In the genomic region with DNA sequence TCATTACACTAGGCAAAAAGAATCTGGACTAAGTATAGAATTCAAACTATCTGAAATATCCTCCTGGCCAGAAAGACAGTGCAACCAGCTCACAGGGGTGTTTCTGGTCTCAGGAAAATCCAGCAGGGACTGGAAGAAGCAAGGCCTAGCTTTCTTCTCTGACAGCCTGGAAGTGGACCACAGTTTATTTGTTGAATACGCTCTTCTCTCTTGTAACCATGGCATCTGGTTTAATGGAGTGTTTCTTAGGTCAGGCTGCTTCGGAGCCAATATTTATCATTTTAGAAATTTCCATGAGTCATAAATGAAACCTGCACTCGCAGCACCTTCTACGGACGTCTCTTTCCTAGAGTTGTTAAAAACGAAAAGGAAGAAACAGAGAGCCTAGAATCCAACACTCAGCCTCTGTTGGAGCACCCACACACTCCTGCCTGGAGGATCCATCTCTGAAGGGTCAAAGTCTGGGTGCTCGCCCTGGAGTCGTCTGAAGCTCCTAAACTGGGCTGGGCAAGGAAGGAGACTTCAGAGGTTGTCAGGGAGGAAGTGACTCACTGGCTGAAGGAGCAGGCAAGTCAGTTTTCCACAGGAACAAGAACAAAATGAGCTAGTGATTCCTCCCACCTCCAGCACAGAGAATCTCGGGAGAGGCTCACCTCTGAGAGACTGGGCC, we compare ENCODE assay signal across 13 mouse cellular contexts. TPM values are rescaled to one million over a fixed set of nuclear protein-coding genes. Genes with fewer than 3 reads are reported as not detected.
DNase-seq lines count a peak whose midpoint lies in the region; ATAC-seq and TF ChIP-seq lines count a peak whose summit lies in the region.
"Had no signal": no experiment of that assay in that cellular context is flagged by ENCODE, and none has a peak within 500 bp of the region (broad histone marks: within the 10 kb centered on the region; RNA-seq: fewer than 3 reads in every experiment).

No protein-coding gene starts in this region.

- no peak overlapping the region for H3K9ac ChIP-seq in liver, adult 2 months (ENCODE audit: low read depth, low read length)
- H3K9ac ChIP-seq in liver, postnatal 0 days (replicated peaks) = no peak overlapping the region
- H3K9ac ChIP-seq: forebrain, embryonic 13.5 days; liver, embryonic 14.5 days had no signal

- H3K79me2 ChIP-seq in liver, adult 2 months (ENCODE audit: control insufficient read depth, insufficient read depth, low read length) = no peaks in the 10 kb centered on the region

- TF ChIP-seq EP300 in liver, postnatal 0 days (IDR thresholded peaks at IDR 0.05; ENCODE audit: low read depth) = no peak

- 68% methylated on average over 9 of the region's 9 CpGs for WGBS in liver, adult 2 months
- WGBS in liver, postnatal 0 days (ENCODE audit: insufficient replicate concordance) = 65% methylated on average over 9 of the region's 9 CpGs

- TF ChIP-seq CTCF in liver, adult 2 months (IDR thresholded peaks at IDR 0.05; ENCODE audit: low read depth, low read length) = no peak
- TF ChIP-seq CTCF in liver, postnatal 0 days (IDR thresholded peaks at IDR 0.05; ENCODE audit: low read depth) = no peak
- no peak for TF ChIP-seq CTCF in embryonic fibroblast, embryonic 13.5 days (IDR thresholded peaks at IDR 0.05; ENCODE audit: borderline replicate concordance, insufficient read depth, low read length)

- peak; percentile 24 for DNase-seq in gastrocnemius, adult 18-20 months (ENCODE audit: low spot score)
- DNase-seq in gastrocnemius, postnatal 36 days = no peak
- no peak for DNase-seq in liver, adult 2 months (ENCODE audit: extremely low read depth, low read depth, low spot score)
- DNase-seq in liver, postnatal 0 days = no peak
- DNase-seq in skeletal muscle tissue, adult 2 months (ENCODE audit: low read depth, low spot score) = peak; percentile 22
- no peak for DNase-seq in right cerebral cortex, postnatal 4 days
- no peak for DNase-seq in frontal cortex, postnatal 10 days (ENCODE audit: low spot score in 2 of 2)
- DNase-seq: cerebellum, adult 11 months had no signal

- H3K4me1 ChIP-seq in liver, adult 2 months (ENCODE audit: control insufficient read depth, insufficient read depth, low read length) = no peaks in the 10 kb centered on the region
- H3K4me1 ChIP-seq in liver, postnatal 0 days (ENCODE audit: insufficient read depth) = 0 out of 2 replicates have a peak, but pooled peaks cover 9% of the 10 kb centered on the region
- peaks cover 12% of the 10 kb centered on the region for H3K4me1 ChIP-seq in embryonic fibroblast, embryonic 13.5 days (ENCODE audit: control insufficient read depth, insufficient read depth, low read length)
- H3K4me1 ChIP-seq: forebrain, embryonic 13.5 days had no signal

- no peak for TF ChIP-seq POLR2A in liver, adult 2 months (IDR thresholded peaks at IDR 0.05; ENCODE audit: extremely low read depth, insufficient read depth, low read length)
- TF ChIP-seq POLR2A in embryonic fibroblast, embryonic 13.5 days (IDR thresholded peaks at IDR 0.05; ENCODE audit: low read depth, low read length) = 0 out of 2 replicates have a peak, but pooled peaks have one; percentile 15

- no peak for ATAC-seq in liver, postnatal 0 days
- ATAC-seq: forebrain, embryonic 13.5 days; midbrain, embryonic 16.5 days had no signal

- H3K4me3 ChIP-seq in liver, adult 2 months (ENCODE audit: insufficient read depth, low read depth, low read length) = no peak overlapping the region
- no peak overlapping the region for H3K4me3 ChIP-seq in liver, postnatal 0 days (ENCODE audit: low read depth, low read length)
- H3K4me3 ChIP-seq in embryonic fibroblast, embryonic 13.5 days (ENCODE audit: insufficient read depth, low read length) = no peak overlapping the region
- H3K4me3 ChIP-seq: forebrain, embryonic 13.5 days had no signal

- H3K27me3 ChIP-seq in liver, adult 2 months (ENCODE audit: control insufficient read depth, insufficient read depth, low read length) = no peaks in the 10 kb centered on the region
- H3K27me3 ChIP-seq in liver, postnatal 0 days (ENCODE audit: insufficient read depth, low read length) = no peaks in the 10 kb centered on the region
- H3K27me3 ChIP-seq: forebrain, embryonic 13.5 days had no signal

- no peaks in the 10 kb centered on the region for H3K36me3 ChIP-seq in liver, adult 2 months (ENCODE audit: control insufficient read depth, insufficient read depth, low read length)
- H3K36me3 ChIP-seq in liver, postnatal 0 days (replicated peaks; ENCODE audit: insufficient read depth, low read length) = no peaks in the 10 kb centered on the region

- H3K4me2 ChIP-seq in liver, postnatal 0 days (ENCODE audit: low read depth, low read length) = no peak overlapping the region
- H3K4me2 ChIP-seq: forebrain, embryonic 13.5 days had no signal

- H3K27ac ChIP-seq in liver, adult 2 months (replicated peaks; ENCODE audit: insufficient read depth, low read depth, low read length) = peak overlapping the region; percentile 27
- no peak overlapping the region for H3K27ac ChIP-seq in liver, postnatal 0 days (ENCODE audit: low read depth)
- H3K27ac ChIP-seq in embryonic fibroblast, embryonic 13.5 days (ENCODE audit: insufficient read depth, low read length) = peak overlapping the region; percentile 75
- H3K27ac ChIP-seq: forebrain, embryonic 13.5 days; liver, embryonic 14.5 days had no signal

- H3K9me3 ChIP-seq in liver, postnatal 0 days (ENCODE audit: low read length) = no peaks in the 10 kb centered on the region
- H3K9me3 ChIP-seq: forebrain, embryonic 13.5 days had no signal

- intact Hi-C loops in gastrocnemius, postnatal 36 days (cut with DNase I) = no loop called here

RNA-seq across cellular contexts. Expression of gene Dstn, which starts 11.6 kb away (rescaled TPM):
- total RNA-seq in gastrocnemius, adult 18-20 months (2021) = 10 to 100 TPM; 22.0 to 27.3 TPM
- 10 to 100 TPM; 21.0 to 27.2 TPM for total RNA-seq in gastrocnemius, postnatal 36 days (2021)
- 191 and 252 TPM in 2 replicates for total RNA-seq in liver, adult 2 months (2014; rRNA removed)
- polyA plus RNA-seq in liver, adult 2 months (2012; rRNA removed) = 25.0 and 27.5 TPM in 2 replicates
- polyA plus RNA-seq in liver, postnatal 0 days (2015; fragmentation: Nextera tagmentation; extraction: Ambion mirVana) = 155 and 160 TPM in 2 replicates
- polyA plus RNA-seq in embryonic fibroblast, embryonic 13.5 days (2011; ENCODE audit: insufficient read length, low read depth, missing spikeins) = 875 and 1,137 TPM in 2 replicates

RNA-seq across cellular contexts. Expression of gene Bfsp1, which starts 40.5 kb away (rescaled TPM):
- total RNA-seq in gastrocnemius, adult 18-20 months (2021) = not detected
- under 1 TPM; 0.28 to 0.37 TPM for total RNA-seq in gastrocnemius, postnatal 36 days (2021)
- 0.07 and 0.09 TPM in 2 replicates for total RNA-seq in liver, adult 2 months (2014; rRNA removed)
- polyA plus RNA-seq in liver, adult 2 months (2012; rRNA removed) = 0.04 and 0.05 TPM in 2 replicates
- polyA plus RNA-seq in liver, postnatal 0 days (2015; fragmentation: Nextera tagmentation; extraction: Ambion mirVana) = 0.12 and 0.17 TPM in 2 replicates
- polyA plus RNA-seq in embryonic fibroblast, embryonic 13.5 days (2011; ENCODE audit: insufficient read length, low read depth, missing spikeins) = 0.47 and 0.89 TPM in 2 replicates
- total RNA-seq: hematopoietic stem cell, adult 5-6 weeks had no signal

Comparison
In these comparisons a context has a peak if more than half of its experiments do, and no peak if none do; other contexts are left out.
1. DNase-seq: peak in gastrocnemius, adult 18-20 months (single experiment) and skeletal muscle tissue, adult 2 months (single experiment); none in gastrocnemius, postnatal 36 days (0 of 2), liver, adult 2 months (single experiment), liver, postnatal 0 days (single experiment), right cerebral cortex, postnatal 4 days (single experiment) and frontal cortex, postnatal 10 days (0 of 2).